ENCODE assay signal across 47 mouse cellular contexts in genomic region chr7:26743948-26744347, GRCm38 (mm10). TPM values are rescaled to one million over a fixed set of nuclear protein-coding genes. Genes with fewer than 3 reads are reported as not detected.
"Had no signal": no experiment of that assay in that cellular context is flagged by ENCODE, and none has a peak within 500 bp of the region (broad histone marks: within the 10 kb centered on the region; RNA-seq: fewer than 3 reads in every experiment).

No protein-coding gene starts in this region.

- H3K4me1 ChIP-seq: limb, embryonic 10.5 days; limb, embryonic 12.5 days; limb, embryonic 13.5 days; limb, embryonic 15.5 days; liver, embryonic 12.5 days; liver, embryonic 13.5 days; liver, embryonic 15.5 days; lung, embryonic 15.5 days; megakaryocyte, embryonic 14.5 days; midbrain, embryonic 10.5 days; midbrain, embryonic 12.5 days; midbrain, embryonic 13.5 days; midbrain, embryonic 15.5 days; neural tube, embryonic 12.5 days had no signal

- H3K9me3 ChIP-seq: limb, embryonic 10.5 days; limb, embryonic 12.5 days; limb, embryonic 15.5 days; liver, embryonic 12.5 days; liver, embryonic 13.5 days; liver, embryonic 15.5 days; lung, embryonic 15.5 days; megakaryocyte, embryonic 14.5 days; midbrain, embryonic 10.5 days; midbrain, embryonic 12.5 days; midbrain, embryonic 13.5 days; midbrain, embryonic 15.5 days; neural tube, embryonic 12.5 days had no signal

- H3K36me3 ChIP-seq: limb, embryonic 10.5 days; limb, embryonic 12.5 days; limb, embryonic 13.5 days; limb, embryonic 15.5 days; liver, embryonic 12.5 days; liver, embryonic 13.5 days; liver, embryonic 15.5 days; lung, embryonic 15.5 days; midbrain, embryonic 10.5 days; midbrain, embryonic 12.5 days; midbrain, embryonic 13.5 days; midbrain, embryonic 15.5 days; neural tube, embryonic 12.5 days had no signal

- H3K9ac ChIP-seq: limb, embryonic 12.5 days; limb, embryonic 13.5 days; limb, embryonic 15.5 days; liver, embryonic 12.5 days; liver, embryonic 13.5 days; liver, embryonic 14.5 days; liver, embryonic 15.5 days; liver, postnatal 0 days; lung, embryonic 14.5 days; lung, embryonic 15.5 days; midbrain, embryonic 12.5 days; midbrain, embryonic 13.5 days; midbrain, embryonic 15.5 days; neural tube, embryonic 12.5 days had no signal

- H3K27me3 ChIP-seq: limb, embryonic 12.5 days; limb, embryonic 13.5 days; limb, embryonic 15.5 days; liver, embryonic 12.5 days; liver, embryonic 13.5 days; liver, embryonic 15.5 days; lung, embryonic 15.5 days; megakaryocyte, embryonic 14.5 days; midbrain, embryonic 12.5 days; midbrain, embryonic 13.5 days; midbrain, embryonic 15.5 days; neural tube, embryonic 12.5 days had no signal

- H3K4me3 ChIP-seq: limb, embryonic 10.5 days; limb, embryonic 12.5 days; limb, embryonic 13.5 days; limb, embryonic 15.5 days; liver, embryonic 12.5 days; liver, embryonic 13.5 days; liver, embryonic 15.5 days; lung, embryonic 15.5 days; megakaryocyte, embryonic 14.5 days; midbrain, embryonic 10.5 days; midbrain, embryonic 12.5 days; midbrain, embryonic 13.5 days; midbrain, embryonic 15.5 days; myocyte; neural tube, embryonic 12.5 days had no signal

- H3K27ac ChIP-seq: limb, embryonic 10.5 days; limb, embryonic 12.5 days; limb, embryonic 13.5 days; limb, embryonic 15.5 days; liver, embryonic 12.5 days; liver, embryonic 13.5 days; liver, embryonic 14.5 days; liver, embryonic 15.5 days; lung, embryonic 15.5 days; macrophage; midbrain, embryonic 10.5 days; midbrain, embryonic 12.5 days; midbrain, embryonic 13.5 days; midbrain, embryonic 15.5 days; neural tube, embryonic 12.5 days had no signal

- H3K4me2 ChIP-seq: limb, embryonic 12.5 days; limb, embryonic 13.5 days; limb, embryonic 15.5 days; liver, embryonic 11.5 days; liver, embryonic 12.5 days; liver, embryonic 13.5 days; liver, embryonic 15.5 days; lung, embryonic 14.5 days; lung, embryonic 15.5 days; midbrain, embryonic 11.5 days; midbrain, embryonic 12.5 days; midbrain, embryonic 13.5 days; midbrain, embryonic 15.5 days; neural tube, embryonic 12.5 days had no signal

- ATAC-seq: liver, embryonic 12.5 days; liver, postnatal 0 days; lung, postnatal 0 days; midbrain, embryonic 13.5 days; midbrain, embryonic 15.5 days; midbrain, embryonic 16.5 days had no signal

- DNase-seq: left cerebral cortex, postnatal 4 days; liver; liver, embryonic 13.5 days; liver, postnatal 0 days; lung, adult 18-20 months; lung, adult 2 months; lung, embryonic 14.5 days; lung, postnatal 10 days; lung, postnatal 14 days; lung, postnatal 36 days; lung, postnatal 4 days; midbrain, embryonic 14.5 days had no signal

RNA-seq across cellular contexts. Expression of gene Cyp2b19, which starts 13.0 kb away (rescaled TPM):
- total RNA-seq: left cerebral cortex, postnatal 10 days; left cerebral cortex, postnatal 14 days; left cerebral cortex, postnatal 25 days; left cerebral cortex, postnatal 36 days; left cerebral cortex, postnatal 4 days; liver, adult 2 months; megakaryocyte progenitor cell, adult 5-6 weeks; megakaryocyte, adult 5-6 weeks; megakaryocyte-erythroid progenitor cell, adult 5-6 weeks; monocyte, adult 5-6 weeks had no signal
- polyA plus RNA-seq: limb, embryonic 10.5 days; limb, embryonic 11.5 days; limb, embryonic 12.5 days; limb, embryonic 13.5 days; liver, adult 2 months; liver, embryonic 11.5 days; liver, embryonic 12.5 days; liver, embryonic 13.5 days; liver, embryonic 14.5 days; liver, embryonic 15.5 days; liver, embryonic 16.5 days; liver, postnatal 0 days; lung, embryonic 14.5 days; lung, embryonic 15.5 days; lung, embryonic 16.5 days; macrophage; midbrain, embryonic 10.5 days; myocyte; neural tube, embryonic 11.5 days had no signal

RNA-seq across cellular contexts. Expression of gene Cyp2b23, which starts 57.7 kb away (rescaled TPM):
- total RNA-seq: left cerebral cortex, postnatal 10 days; left cerebral cortex, postnatal 14 days; left cerebral cortex, postnatal 25 days; left cerebral cortex, postnatal 36 days; left cerebral cortex, postnatal 4 days; liver, adult 2 months; megakaryocyte progenitor cell, adult 5-6 weeks; megakaryocyte, adult 5-6 weeks; megakaryocyte-erythroid progenitor cell, adult 5-6 weeks; midbrain, postnatal 0 days; monocyte, adult 5-6 weeks had no signal
- polyA plus RNA-seq: limb, embryonic 10.5 days; limb, embryonic 11.5 days; limb, embryonic 12.5 days; limb, embryonic 13.5 days; limb, embryonic 14.5 days; limb, embryonic 15.5 days; liver, adult 2 months; liver, embryonic 11.5 days; liver, embryonic 12.5 days; liver, embryonic 13.5 days; liver, embryonic 14.5 days; liver, embryonic 15.5 days; liver, embryonic 16.5 days; liver, postnatal 0 days; lung, adult 2 months; lung, embryonic 14.5 days; lung, embryonic 15.5 days; lung, embryonic 16.5 days; lung, postnatal 0 days; macrophage; midbrain, embryonic 10.5 days; midbrain, embryonic 12.5 days; midbrain, embryonic 13.5 days; midbrain, embryonic 14.5 days; midbrain, embryonic 15.5 days; midbrain, embryonic 16.5 days; midbrain, postnatal 0 days; myocyte; neural tube, embryonic 11.5 days; neural tube, embryonic 12.5 days had no signal
